Mouse (Mus musculus) neural tube, postnatal 0 days (tissue): ENCODE data around the gene Scrg1. TPM values are rescaled to one million over a fixed set of nuclear protein-coding genes. Genes with fewer than 3 reads are reported as not detected.

Experiments
- polyA plus RNA-seq: library from polyadenylated mRNA; unstranded; fragments of >200 nt; fragmentation: Nextera tagmentation; extraction: Ambion mirVana; gene quantifications from 2 replicates; pipeline ENCODE4 v1.2.1, GENCODE M21; 2015

Scrg1 gene
- 98.6 and 128 TPM in 2 replicates for polyA plus RNA-seq

DNA sequence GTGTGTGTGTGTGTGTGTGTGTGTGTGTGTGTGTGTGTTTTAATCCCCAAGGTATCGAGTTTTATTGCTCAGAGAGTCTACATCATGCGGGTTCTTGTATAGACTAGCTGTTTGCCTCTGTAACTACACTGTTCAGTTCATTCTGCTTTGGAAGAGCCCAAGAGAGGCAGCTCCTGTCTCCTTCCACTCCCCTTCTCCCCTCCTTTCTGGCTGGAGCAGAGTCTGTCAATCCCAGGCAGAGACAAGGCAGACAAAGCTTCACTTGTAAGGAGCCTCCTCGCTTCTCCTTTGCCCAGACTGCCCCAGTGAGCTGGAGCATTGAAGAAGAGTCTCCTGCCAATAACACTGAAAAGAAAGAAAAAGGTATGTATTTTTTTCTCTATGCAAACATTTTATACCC is at the start of gene Scrg1:
Scrg1 (plus strand) TSS at position 159 of the 400 bp plus-strand sequence.

GRCm38 (mm10) chr8:57487441-57488155 is 31.9 kb downstream of the Scrg1 start, which contains the start of gene Sap30:
Sap30 (minus strand) TSS chr8:57487860.

GRCm38 (mm10) chr8:57511316-57512118 is 55.8 kb downstream of the Scrg1 start, which contains the start of gene Hmgb2:
Hmgb2 (plus strand) TSS chr8:57511907.

Other genes with a start within 250 kb of the Scrg1 start
- gene Hand2, start 134.9 kb upstream of the Scrg1 start, polyA plus RNA-seq: not detected in 2 replicates
- gene Sap30, start 31.9 kb downstream of the Scrg1 start, polyA plus RNA-seq: 14.8 and 19.7 TPM in 2 replicates
- 49.8 and 56.8 TPM in 2 replicates for gene Hmgb2, start 56.0 kb downstream of the Scrg1 start, polyA plus RNA-seq
- gene Galnt7, start 197.1 kb downstream of the Scrg1 start, polyA plus RNA-seq: 7.9 and 8.0 TPM in 2 replicates